Comparison of ENCODE assay signal across 18 mouse cellular contexts in genomic region chr3:86382557-86382956, GRCm38 (mm10).
DNase-seq lines count a peak whose midpoint lies in the region; ATAC-seq lines count a peak whose summit lies in the region.
"Had no signal": no experiment of that assay in that cellular context is flagged by ENCODE, and none has a peak within 500 bp of the region (broad histone marks: within the 10 kb centered on the region; RNA-seq: fewer than 3 reads in every experiment).

No protein-coding gene starts in this region.

- peak; percentile 34 for DNase-seq in embryo, embryonic 10.5 days (ENCODE audit: low spot score)
- DNase-seq in embryo, embryonic 9.5 days (ENCODE audit: extremely low spot score), result no peak
- peak; percentile 27 for DNase-seq in ES-CJ7 (ENCODE audit: low read depth, low spot score)
- peak; percentile 64 for DNase-seq in forelimb bud, embryonic 11.5 days (ENCODE audit: low read depth, low spot score)
- no peak for DNase-seq in Muller cell, postnatal 12 days (ENCODE audit: inconsistent ontology term)
- no peak for DNase-seq in lung, postnatal 36 days
- DNase-seq: adrenal gland, adult 8-10 months; adrenal gland, postnatal 36 days; cerebellum, adult 2 months; cerebellum, postnatal 10 days; forebrain, postnatal 0 days; gastrocnemius, adult 2 months; gastrocnemius, postnatal 25 days had no signal

- no peak for ATAC-seq in CD4-positive, CD25-positive, alpha-beta regulatory T cell, adult 4 months
- ATAC-seq: forebrain, embryonic 13.5 days; forebrain, postnatal 0 days; hindbrain, embryonic 16.5 days; inflammation-experienced regulatory T-cells, adult 6 months; intestine, postnatal 0 days had no signal

Comparison
In these comparisons a context has a peak if more than half of its experiments do, and no peak if none do; other contexts are left out.
1. DNase-seq: peak in embryo, embryonic 10.5 days (single experiment), ES-CJ7 (single experiment) and forelimb bud, embryonic 11.5 days (single experiment); none in embryo, embryonic 9.5 days (single experiment), Muller cell, postnatal 12 days (single experiment) and lung, postnatal 36 days (single experiment).